Mouse (Mus musculus): ENCODE data around the gene Hoxd12.

- TF ChIP-seq CTCF (IDR thresholded peaks at IDR 0.05; ENCODE audit: low read depth) (peak; percentile 48), EP300 (IDR thresholded peaks at IDR 0.05; ENCODE audit: low read depth) (no peak)
Observed at GRCm38 (mm10) chr2:74663291-74663925, 11.4 kb upstream of the Hoxd12 start.
